Comparison of ENCODE assay signal across 29 mouse cellular contexts in the genomic region with DNA sequence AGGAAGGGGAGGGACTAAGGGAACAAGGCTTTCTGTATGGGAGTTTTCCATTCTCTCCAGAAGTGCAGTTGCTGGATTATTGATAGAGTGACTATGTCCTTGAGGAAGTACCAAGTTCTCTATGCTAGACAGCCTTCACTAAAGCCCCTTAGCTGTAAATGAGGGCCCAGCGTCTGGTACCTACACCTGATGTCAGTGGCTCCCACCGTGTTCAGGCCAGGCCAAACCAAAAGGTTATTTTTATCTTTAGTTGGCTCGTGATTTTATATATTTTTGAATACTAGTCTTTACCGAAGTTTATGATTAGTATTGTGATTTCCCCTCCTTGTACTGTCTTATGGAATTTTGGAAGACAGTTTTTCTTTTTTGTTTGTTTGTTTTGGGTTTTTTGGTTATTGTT.
"Had no signal": no experiment of that assay in that cellular context is flagged by ENCODE, and none has a peak within 500 bp of the region (broad histone marks: within the 10 kb centered on the region; RNA-seq: fewer than 3 reads in every experiment).

No protein-coding gene starts in this region.

- H3K4me3 ChIP-seq: left cerebral cortex, adult 2 months; limb, embryonic 10.5 days; limb, embryonic 12.5 days; limb, embryonic 13.5 days; limb, embryonic 15.5 days; liver, embryonic 12.5 days; liver, embryonic 13.5 days; lung, embryonic 15.5 days; megakaryocyte, embryonic 14.5 days; midbrain, embryonic 10.5 days; midbrain, embryonic 12.5 days; midbrain, embryonic 13.5 days; midbrain, embryonic 15.5 days; myocyte had no signal

- H3K4me2 ChIP-seq: limb, embryonic 12.5 days; limb, embryonic 13.5 days; limb, embryonic 15.5 days; liver, embryonic 12.5 days; liver, embryonic 13.5 days; lung, embryonic 14.5 days; lung, embryonic 15.5 days; midbrain, embryonic 11.5 days; midbrain, embryonic 12.5 days; midbrain, embryonic 13.5 days; midbrain, embryonic 15.5 days had no signal

- H3K9ac ChIP-seq: limb, embryonic 12.5 days; limb, embryonic 13.5 days; limb, embryonic 15.5 days; liver, embryonic 12.5 days; liver, embryonic 13.5 days; liver, embryonic 14.5 days; liver, postnatal 0 days; lung, embryonic 14.5 days; lung, embryonic 15.5 days; midbrain, embryonic 12.5 days; midbrain, embryonic 13.5 days; midbrain, embryonic 15.5 days had no signal

- DNase-seq: left cerebral cortex, postnatal 4 days; liver, embryonic 13.5 days; liver, postnatal 0 days; lung, adult 18-20 months; lung, adult 2 months; lung, embryonic 14.5 days; lung, postnatal 10 days; lung, postnatal 14 days; lung, postnatal 36 days; lung, postnatal 4 days; midbrain, embryonic 14.5 days had no signal

- H3K9me3 ChIP-seq: limb, embryonic 10.5 days; limb, embryonic 12.5 days; limb, embryonic 13.5 days; limb, embryonic 15.5 days; liver, embryonic 12.5 days; liver, embryonic 13.5 days; lung, embryonic 15.5 days; megakaryocyte, embryonic 14.5 days; midbrain, embryonic 10.5 days; midbrain, embryonic 12.5 days; midbrain, embryonic 13.5 days; midbrain, embryonic 15.5 days had no signal

- H3K27me3 ChIP-seq: limb, embryonic 12.5 days; limb, embryonic 13.5 days; limb, embryonic 15.5 days; liver, embryonic 12.5 days; liver, embryonic 13.5 days; lung, embryonic 15.5 days; megakaryocyte, embryonic 14.5 days; midbrain, embryonic 12.5 days; midbrain, embryonic 13.5 days; midbrain, embryonic 15.5 days had no signal

- H3K27ac ChIP-seq: left cerebral cortex, adult 2 months; limb, embryonic 10.5 days; limb, embryonic 12.5 days; limb, embryonic 13.5 days; limb, embryonic 15.5 days; liver, embryonic 12.5 days; liver, embryonic 13.5 days; liver, embryonic 14.5 days; lung, embryonic 15.5 days; macrophage; midbrain, embryonic 10.5 days; midbrain, embryonic 12.5 days; midbrain, embryonic 13.5 days; midbrain, embryonic 15.5 days had no signal

- H3K4me1 ChIP-seq: limb, embryonic 10.5 days; limb, embryonic 12.5 days; limb, embryonic 13.5 days; limb, embryonic 15.5 days; lung, embryonic 15.5 days; midbrain, embryonic 10.5 days; midbrain, embryonic 12.5 days; midbrain, embryonic 13.5 days; midbrain, embryonic 15.5 days had no signal

- ATAC-seq: liver, embryonic 12.5 days; lung, postnatal 0 days; midbrain, embryonic 13.5 days; midbrain, embryonic 15.5 days; midbrain, embryonic 16.5 days had no signal
